Mouse (Mus musculus): ENCODE measurements around the gene Spn.

Gene Spn

GRCm38 (mm10) chr7:127083689-127084088 is 53.9 kb downstream of the Spn start:
- in situ Hi-C loops (cut with MboI, MseI): no loop called here

GRCm38 (mm10) chr7:127082995-127083394 is 54.6 kb downstream of the Spn start:
- in situ Hi-C loops (cut with MboI, MseI): no loop called here

- in situ Hi-C loops (cut with MboI, MseI): no loop called here
These were observed 55.4 kb downstream of the Spn start for GRCm38 (mm10) chr7:127082271-127082670.

Data from regulatory T cell (primary cell).